Mouse (Mus musculus): ENCODE measurements around the gene Wdpcp.

Wdpcp gene

GRCm38 (mm10) chr11:21749487-21749886 is 177.5 kb downstream of the Wdpcp start:
- no peak for DNase-seq (ENCODE audit: low read depth, low spot score)

DNA sequence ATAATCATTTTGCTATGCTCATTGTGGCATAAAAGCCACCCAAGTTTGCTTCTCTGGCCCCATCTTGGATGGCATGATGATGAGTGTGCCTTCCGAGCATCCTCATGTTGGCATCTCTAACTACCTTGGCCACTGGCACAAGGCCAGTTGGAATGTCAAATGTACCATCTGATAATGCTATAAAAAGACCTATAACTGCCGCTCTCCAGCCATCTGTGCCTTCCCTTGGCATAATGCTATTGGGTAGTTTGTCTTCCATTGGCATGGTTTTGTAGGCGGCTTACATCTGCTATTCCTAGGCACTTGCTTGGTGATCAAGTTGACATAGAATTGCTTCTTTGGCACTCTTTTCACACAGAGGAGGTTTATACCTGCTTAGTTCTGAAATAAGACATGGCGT is 191.2 kb downstream of the Wdpcp start:
- DNase-seq (ENCODE audit: low read depth, low spot score): no peak

GRCm38 (mm10) chr11:21788831-21789230 is 216.8 kb downstream of the Wdpcp start:
- no peak for DNase-seq (ENCODE audit: low read depth, low spot score)

DNA sequence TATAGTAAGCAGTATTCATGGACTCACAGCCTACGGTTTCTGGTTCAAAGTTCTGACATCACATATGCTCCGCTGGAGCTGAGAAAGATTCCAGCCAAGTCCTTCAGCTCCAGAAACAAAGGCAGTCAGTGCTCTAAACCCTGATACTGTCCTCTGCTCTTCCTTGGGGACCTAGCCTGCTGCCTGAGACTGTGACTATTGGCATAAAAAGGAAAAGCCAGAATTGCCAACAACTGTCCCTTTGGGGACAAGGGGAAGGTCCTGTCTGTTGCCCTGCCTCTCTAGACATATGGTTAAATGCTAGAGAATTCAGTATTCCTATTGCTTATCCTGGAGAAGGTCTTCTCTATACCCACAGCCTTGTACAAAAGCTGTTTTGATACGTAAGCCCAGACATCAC is 252.9 kb downstream of the Wdpcp start:
- DNase-seq (ENCODE audit: low read depth, low spot score): no peak

DNA sequence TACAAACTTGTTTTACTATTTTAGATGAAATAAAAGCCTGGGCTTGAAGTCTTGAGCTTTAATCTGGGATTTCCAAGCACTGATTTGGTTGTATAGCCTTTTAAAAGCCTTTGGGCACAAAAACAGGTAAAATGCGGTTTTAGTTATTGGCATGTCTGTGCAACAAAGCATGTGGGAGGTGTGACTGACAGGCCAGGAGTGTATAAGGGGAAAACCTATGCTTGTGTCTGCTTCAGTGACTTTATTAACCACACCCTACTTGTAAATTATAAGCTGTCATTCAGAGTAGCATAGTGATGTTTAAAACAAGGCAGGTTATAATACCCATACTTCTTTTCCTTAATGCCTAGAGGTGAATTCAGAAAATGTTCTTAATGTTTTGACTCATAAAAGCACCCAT is 254.5 kb downstream of the Wdpcp start:
- no peak for DNase-seq (ENCODE audit: low read depth, low spot score)

- DNase-seq (ENCODE audit: low read depth, low spot score): no peak
Observed at GRCm38 (mm10) chr11:21847040-21847439, 275.0 kb downstream of the Wdpcp start.

DNA sequence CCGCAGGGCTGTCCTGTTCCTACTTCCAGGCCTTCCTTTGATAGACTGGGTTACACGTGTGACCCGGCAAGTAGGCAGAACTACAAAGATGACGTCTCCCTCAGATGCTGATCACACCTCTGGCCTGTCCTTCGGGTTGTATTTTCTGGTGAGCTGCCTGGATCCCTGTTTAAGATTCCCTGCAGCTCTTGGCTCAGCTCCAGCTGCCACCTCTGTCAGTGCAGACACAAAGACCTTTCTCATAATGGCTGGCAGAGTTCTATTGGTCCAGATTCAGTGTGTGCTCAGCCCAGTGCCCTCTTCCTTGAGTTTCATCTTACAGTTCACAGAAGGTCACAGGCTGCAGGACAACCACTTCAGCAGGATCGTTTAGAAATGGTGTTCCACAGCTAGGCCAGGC is 292.0 kb downstream of the Wdpcp start:
- no peak for DNase-seq (ENCODE audit: low read depth, low spot score)

DNA sequence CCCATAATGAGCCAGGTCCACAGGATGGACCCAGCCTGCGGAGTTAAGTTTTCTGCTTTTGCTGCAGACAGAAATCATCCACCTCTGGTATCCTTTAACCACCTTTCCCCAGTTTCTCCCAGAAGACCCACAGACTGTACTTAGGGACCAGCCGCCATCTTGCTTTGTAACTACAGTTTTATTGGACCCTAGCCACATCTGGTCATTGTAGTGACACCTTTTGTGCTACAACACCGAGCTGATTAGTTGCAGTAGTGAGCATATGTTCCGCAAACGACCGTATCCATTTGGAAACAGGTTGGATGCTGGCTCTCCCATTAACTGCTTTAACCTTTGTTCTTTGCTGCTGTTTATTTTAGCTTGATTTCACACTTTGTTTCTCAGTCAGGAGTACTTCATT is 292.5 kb downstream of the Wdpcp start:
- DNase-seq (ENCODE audit: low read depth, low spot score): no peak

DNA sequence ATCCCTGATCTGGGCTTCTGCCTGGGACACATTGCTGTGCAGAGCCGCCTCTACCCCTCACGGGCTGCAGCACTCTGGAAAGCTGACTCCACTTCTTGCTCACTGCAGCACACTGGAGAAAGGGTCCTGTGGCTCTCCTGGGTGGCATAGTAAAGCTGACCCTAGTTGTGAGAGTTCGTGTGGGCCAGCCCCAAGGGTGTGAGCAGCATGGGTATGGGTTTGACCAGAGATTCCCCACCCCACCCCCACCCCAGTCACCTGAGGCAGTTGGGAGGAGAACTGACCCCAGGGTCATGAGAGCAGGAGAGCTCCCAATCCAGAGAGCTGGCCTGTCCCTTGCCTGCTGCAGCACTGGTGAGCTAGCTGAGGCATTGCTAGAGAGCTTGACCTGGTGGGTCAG is 296.6 kb downstream of the Wdpcp start:
- no peak for DNase-seq (ENCODE audit: low read depth, low spot score)

- DNase-seq (ENCODE audit: low read depth, low spot score): no peak
Observed at GRCm38 (mm10) chr11:21870863-21871262, 298.8 kb downstream of the Wdpcp start.

GRCm38 (mm10) chr11:21871728-21872127 is 299.7 kb downstream of the Wdpcp start:
- no peak for DNase-seq (ENCODE audit: low read depth, low spot score)

DNA sequence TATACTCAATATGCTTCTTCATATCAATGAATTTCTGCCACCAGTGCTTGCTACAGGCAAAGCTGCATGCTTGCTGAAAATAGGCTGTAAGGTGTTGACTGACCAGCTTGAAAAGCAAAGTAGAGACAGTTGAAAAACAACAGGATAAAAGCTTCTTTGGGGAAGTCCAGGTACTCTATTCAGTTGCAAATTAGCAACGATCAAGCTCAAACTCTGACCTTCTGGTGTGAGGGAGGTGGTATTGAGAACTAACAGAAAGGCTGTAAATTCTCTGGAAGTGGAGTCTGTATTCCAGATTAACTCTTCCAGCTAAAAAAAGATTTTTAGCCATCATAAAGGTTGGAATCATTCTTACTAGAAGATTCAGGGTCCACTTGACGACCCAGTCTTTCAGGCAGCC is 303.0 kb downstream of the Wdpcp start:
- DNase-seq (ENCODE audit: low read depth, low spot score): no peak

GRCm38 (mm10) chr11:21894696-21895095 is 322.7 kb downstream of the Wdpcp start:
- no peak for DNase-seq (ENCODE audit: low read depth, low spot score)

DNA sequence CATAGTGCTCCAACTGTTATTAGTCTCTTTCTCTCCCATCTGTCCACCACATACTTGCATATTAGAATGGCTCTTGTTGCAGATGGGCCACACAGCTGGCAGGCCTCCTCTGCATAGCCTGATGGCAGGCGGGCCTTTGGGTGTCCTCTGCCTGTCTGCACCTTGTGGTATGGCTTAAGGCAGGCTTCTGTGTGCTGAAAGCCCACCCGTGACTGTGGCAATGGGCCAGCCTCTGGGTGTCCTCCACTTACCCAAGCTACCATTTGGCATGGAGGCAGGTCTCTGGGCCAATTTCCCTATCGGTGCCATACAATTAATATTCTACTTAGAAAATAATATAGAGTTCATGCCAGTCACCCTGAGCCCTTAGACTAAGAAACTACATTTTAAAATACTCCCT is 350.5 kb downstream of the Wdpcp start:
- DNase-seq (ENCODE audit: low read depth, low spot score): no peak

Measured in embryo, embryonic 11.5 days (tissue).